Mouse (Mus musculus): ENCODE results near the gene Vmn2r77.

- TF ChIP-seq CTCF (IDR thresholded peaks at IDR 0.05; ENCODE audit: low read depth) (no peak), EP300 (IDR thresholded peaks at IDR 0.05; ENCODE audit: low read depth) (no peak)
These were observed 34.1 kb upstream of the Vmn2r77 start for GRCm38 (mm10) chr7:86760751-86761150.
